In genomic region chr2:58155271-58156107, GRCm38 (mm10) we compare ENCODE assay signal across 8 mouse cellular contexts. TPM values are rescaled to one million over a fixed set of nuclear protein-coding genes. Genes with fewer than 3 reads are reported as not detected.
A peak's percentile ranks its signal among the peaks of the same experiment; 100 is the strongest.
DNase-seq lines count a peak whose midpoint lies in the region; ATAC-seq lines count a peak whose summit lies in the region.

No protein-coding gene starts in this region.

- H3K4me1 ChIP-seq in embryonic facial prominence, embryonic 11.5 days (ENCODE audit: control insufficient read depth, insufficient read depth, low read length): no peaks in the 10 kb centered on the region
- peaks cover 4% of the 10 kb centered on the region; the same call in 1 of the 2 replicates for H3K4me1 ChIP-seq in embryonic facial prominence, embryonic 10.5 days
- H3K4me1 ChIP-seq in neural tube, embryonic 12.5 days: no peaks in the 10 kb centered on the region
- H3K4me1 ChIP-seq in liver, embryonic 13.5 days (replicated peaks): peaks cover 22% of the 10 kb centered on the region

- H3K4me2 ChIP-seq in embryonic facial prominence, embryonic 11.5 days (ENCODE audit: low read depth, low read length): no peak overlapping the region
- H3K4me2 ChIP-seq in neural tube, embryonic 12.5 days (replicated peaks): no peak overlapping the region
- peak overlapping the region; percentile 60 for H3K4me2 ChIP-seq in liver, embryonic 13.5 days

- H3K9me3 ChIP-seq in embryonic facial prominence, embryonic 11.5 days (replicated peaks; ENCODE audit: control insufficient read depth, low read length): no peaks in the 10 kb centered on the region
- H3K9me3 ChIP-seq in embryonic facial prominence, embryonic 10.5 days: no peaks in the 10 kb centered on the region
- no peaks in the 10 kb centered on the region for H3K9me3 ChIP-seq in neural tube, embryonic 12.5 days
- no peaks in the 10 kb centered on the region for H3K9me3 ChIP-seq in liver, embryonic 13.5 days (replicated peaks)

- H3K4me3 ChIP-seq in embryonic facial prominence, embryonic 11.5 days (ENCODE audit: low read depth, low read length): no peak overlapping the region
- no peak overlapping the region for H3K4me3 ChIP-seq in embryonic facial prominence, embryonic 10.5 days
- H3K4me3 ChIP-seq in neural tube, embryonic 12.5 days: no peak overlapping the region
- peak overlapping the region; percentile 46 for H3K4me3 ChIP-seq in liver, embryonic 13.5 days (replicated peaks)

- no peak overlapping the region for H3K9ac ChIP-seq in embryonic facial prominence, embryonic 11.5 days (replicated peaks; ENCODE audit: low read length)
- H3K9ac ChIP-seq in neural tube, embryonic 12.5 days: no peak overlapping the region
- peak overlapping the region; percentile 35; the same call in 1 of the 2 replicates for H3K9ac ChIP-seq in liver, embryonic 13.5 days

- ATAC-seq in embryonic facial prominence, embryonic 11.5 days (replicated peaks; ENCODE audit: insufficient number of reproducible peaks, low FRiP score, low TSS enrichment, low read depth): no peak
- ATAC-seq in neural tube, embryonic 12.5 days (ENCODE audit: low FRiP score, low read depth): peak; percentile 33; the same call in 1 of the 2 replicates
- ATAC-seq in liver, embryonic 13.5 days (ENCODE audit: low read depth): peak; percentile 85

- H3K27ac ChIP-seq in embryonic facial prominence, embryonic 11.5 days (replicated peaks; ENCODE audit: low read depth, low read length): no peak overlapping the region
- no peak overlapping the region for H3K27ac ChIP-seq in embryonic facial prominence, embryonic 10.5 days (replicated peaks)
- H3K27ac ChIP-seq in neural tube, embryonic 12.5 days: no peak overlapping the region
- H3K27ac ChIP-seq in liver, embryonic 13.5 days: peak overlapping the region; percentile 13; the same call in 1 of the 2 replicates

- no peaks in the 10 kb centered on the region for H3K36me3 ChIP-seq in embryonic facial prominence, embryonic 11.5 days (replicated peaks; ENCODE audit: control insufficient read depth, insufficient read depth, low read depth, low read length)
- no peaks in the 10 kb centered on the region for H3K36me3 ChIP-seq in embryonic facial prominence, embryonic 10.5 days (replicated peaks)
- no peaks in the 10 kb centered on the region for H3K36me3 ChIP-seq in neural tube, embryonic 12.5 days
- no peaks in the 10 kb centered on the region for H3K36me3 ChIP-seq in liver, embryonic 13.5 days

- DNase-seq in embryonic facial prominence, embryonic 11.5 days (ENCODE audit: low spot score): peak; percentile 12
- no peak for DNase-seq in embryonic facial prominence, embryonic 10.5 days (ENCODE audit: low spot score)
- DNase-seq in neural tube, embryonic 10.5 days (ENCODE audit: extremely low spot score, low spot score): no peak
- DNase-seq in liver, embryonic 13.5 days: no peak
- peak; percentile 37 to 38 for DNase-seq in thymus, postnatal 36 days
- DNase-seq in adrenal gland, postnatal 10 days: no peak
- DNase-seq in adrenal gland, postnatal 4 days (ENCODE audit: low spot score in 2 of 2): no peak

- H3K27me3 ChIP-seq in embryonic facial prominence, embryonic 11.5 days (ENCODE audit: control insufficient read depth, insufficient read depth, low read length): no peaks in the 10 kb centered on the region
- H3K27me3 ChIP-seq in embryonic facial prominence, embryonic 10.5 days (replicated peaks; ENCODE audit: low read depth, poor library complexity, severe bottlenecking): no peaks in the 10 kb centered on the region
- no peaks in the 10 kb centered on the region for H3K27me3 ChIP-seq in neural tube, embryonic 12.5 days (replicated peaks)
- H3K27me3 ChIP-seq in liver, embryonic 13.5 days: no peaks in the 10 kb centered on the region

- WGBS in embryonic facial prominence, embryonic 11.5 days: 85% methylated on average over 7 of the region's 7 CpGs
- WGBS in embryonic facial prominence, embryonic 10.5 days: 85% methylated on average over 7 of the region's 7 CpGs
- 61% methylated on average over 7 of the region's 7 CpGs for WGBS in neural tube, embryonic 12.5 days
- 31% methylated on average over 7 of the region's 7 CpGs for WGBS in liver, embryonic 13.5 days (ENCODE audit: insufficient replicate concordance)

RNA-seq across cellular contexts. Expression of gene Cytip, which starts 39.8 kb away (rescaled TPM):
- polyA plus RNA-seq in embryonic facial prominence, embryonic 11.5 days (2014; fragmentation: Nextera tagmentation; extraction: Ambion mirVana): 0.07 and 0.22 TPM in 2 replicates
- polyA plus RNA-seq in embryonic facial prominence, embryonic 10.5 days (2016; fragmentation: Nextera tagmentation; extraction: Ambion mirVana): 0.15 and 0.80 TPM in 2 replicates
- polyA plus RNA-seq in neural tube, embryonic 12.5 days (2016; fragmentation: Nextera tagmentation; extraction: Ambion mirVana): 0.10 and 0.42 TPM in 2 replicates
- 1.6 and 2.5 TPM in 2 replicates for polyA plus RNA-seq in liver, embryonic 13.5 days (2015; fragmentation: Nextera tagmentation; extraction: Ambion mirVana)
- 10 to 100 TPM; 11.7 TPM for total RNA-seq in adrenal gland, postnatal 10 days (2021)
- total RNA-seq in adrenal gland, postnatal 4 days (2021): 1 to 10 TPM; 7.4 to 8.1 TPM

Comparison
In these comparisons a context has a peak if more than half of its experiments do, and no peak if none do; other contexts are left out.
1. DNase-seq: peak in embryonic facial prominence, embryonic 11.5 days (single experiment) and thymus, postnatal 36 days (2 of 2); none in embryonic facial prominence, embryonic 10.5 days (single experiment), neural tube, embryonic 10.5 days (single experiment), liver, embryonic 13.5 days (single experiment), adrenal gland, postnatal 10 days (single experiment) and adrenal gland, postnatal 4 days (0 of 2).